Mouse (Mus musculus) hindbrain, postnatal 0 days (tissue): Measurements from ENCODE around the gene Gatad2b. TPM values are rescaled to one million over a fixed set of nuclear protein-coding genes. Genes with fewer than 3 reads are reported as not detected.

Experiments used
- ATAC-seq: fragments of 200-750 bp; cut with Nextera tagmentation; 2 replicates; pipeline ENCODE4 v1.8.0; 2017; ENCODE audit warnings: mild to moderate bottlenecking, moderate TSS enrichment, moderate library complexity
- DNase-seq: peaks from one replicate; pipeline ENCODE4 v3.0.0-alpha.2; 2015; ENCODE audit warnings: low spot score
- H3K27ac ChIP-seq: fragments of 300-500 bp; sonication (generic); 2 replicates; pipeline ENCODE4 v1.5.1; 2014; ENCODE audit warnings: mild to moderate bottlenecking
- H3K27me3 ChIP-seq: fragments of 300-500 bp; sonication (generic); 2 replicates; pipeline ENCODE4 v1.6.1; 2014; ENCODE audit warnings: low read length, mixed read lengths; ENCODE audit not compliant: insufficient read depth
- H3K36me3 ChIP-seq: fragments of 300-500 bp; sonication (generic); 2 replicates; pipeline ENCODE4 v1.6.1; 2014; ENCODE audit warnings: low read length, mixed read lengths; ENCODE audit not compliant: insufficient read depth
- H3K4me1 ChIP-seq: fragments of 300-500 bp; sonication (generic); 2 replicates; pipeline ENCODE4 v1.6.1; 2014; ENCODE audit warnings: antibody characterized with exemption, low read length, mixed read lengths; ENCODE audit not compliant: insufficient read depth
- H3K4me2 ChIP-seq: fragments of 300-500 bp; sonication (generic); 2 replicates; pipeline ENCODE4 v1.6.1; 2014; ENCODE audit warnings: low read depth, mild to moderate bottlenecking, low read length, moderate library complexity, mixed read lengths
- H3K4me3 ChIP-seq: fragments of 300-500 bp; sonication (generic); 2 replicates; pipeline ENCODE4 v1.5.1; 2014; ENCODE audit warnings: low read length
- H3K9ac ChIP-seq: fragments of 300-500 bp; sonication (generic); replicated peaks from 2 replicates; pipeline ENCODE4 v1.6.1; 2014; ENCODE audit warnings: mild to moderate bottlenecking, low read length, moderate library complexity, mixed read lengths
- H3K9me3 ChIP-seq: fragments of 300-500 bp; sonication (generic); 2 replicates; pipeline ENCODE4 v1.6.1; 2016; ENCODE audit warnings: low read length, mixed read lengths
- CTCF ChIP-seq: IDR thresholded peaks from 2 replicates; pipeline ENCODE4 v1.5.1; 2016; ENCODE audit warnings: antibody characterized with exemption, control low read depth, low read depth
- WGBS: fragments of 180-500 bp; shearing (Covaris S2); extraction: QIAGEN DNeasy Blood & Tissue Kit; methylation state at CpG from one replicate; pipeline ENCODE4 v1.1.7; 2014; 5-methylcytosine and 5-hydroxymethylcytosine counted together
- polyA plus RNA-seq: library from polyadenylated mRNA; unstranded; fragments of >200 nt; fragmentation: Nextera tagmentation; extraction: Ambion mirVana; gene quantifications from 2 replicates; pipeline ENCODE4 v1.2.1, GENCODE M21; 2015
- total RNA-seq: library from RNA; depleted of rRNA; stranded (reverse); fragments of >200 nt; gene quantifications from 2 replicates; pipeline ENCODE4 v1.2.3, GENCODE M21; 2014

Gene Gatad2b
- total and polyA plus RNA-seq, 2 experiments from 2014 or later, result 14.2 to 31.5 TPM

GRCm38 (mm10) chr3:90388192-90388591, 95.2 kb downstream of the Gatad2b start:
- H3K27ac ChIP-seq, result peak overlapping the region; percentile 95
- H3K4me1 ChIP-seq, result peaks cover 23% of the 10 kb centered on the region
- 53% methylated on average over 4 of the region's 4 CpGs for WGBS
- H3K36me3 ChIP-seq, result peaks cover 27% of the 10 kb centered on the region
- H3K9ac ChIP-seq, result peak overlapping the region; percentile 92; the same call in 1 of the 2 replicates
- DNase-seq (no peak), ATAC-seq (no peak)
- no peaks in the 10 kb centered on the region for H3K27me3 ChIP-seq
- no peak for TF ChIP-seq CTCF
- no peaks in the 10 kb centered on the region for H3K9me3 ChIP-seq
- peak overlapping the region; percentile 71 for H3K4me3 ChIP-seq
- H3K4me2 ChIP-seq, result peak overlapping the region; percentile 90

- H3K4me2 ChIP-seq, result peak overlapping the region; percentile 90
- TF ChIP-seq CTCF, result peak; percentile 61
- H3K9ac ChIP-seq, result peak overlapping the region; percentile 92
- peak overlapping the region; percentile 95 for H3K27ac ChIP-seq
- peak; percentile 78 for ATAC-seq
- WGBS, result 5% methylated on average over 53 of the region's 53 CpGs
- peak; percentile 80 for DNase-seq
- peaks cover 23% of the 10 kb centered on the region; the same call in 1 of the 2 replicates for H3K4me1 ChIP-seq
- peak overlapping the region; percentile 71 for H3K4me3 ChIP-seq
- H3K27me3 ChIP-seq, result no peaks in the 10 kb centered on the region
- H3K36me3 ChIP-seq, result peaks cover 34% of the 10 kb centered on the region
- H3K9me3 ChIP-seq, result no peaks in the 10 kb centered on the region
These were observed 95.9 kb downstream of the Gatad2b start for GRCm38 (mm10) chr3:90388726-90389510.

GRCm38 (mm10) chr3:90389511-90390490, 96.8 kb downstream of the Gatad2b start, which contains the start of gene Slc27a3:
Gene Slc27a3 (minus strand): TSS chr3:90389938.
- under 1% methylated on average over 51 of the region's 55 CpGs for WGBS
- peaks cover 42% of the 10 kb centered on the region for H3K36me3 ChIP-seq
- H3K27ac ChIP-seq, result peak within 1 kb of the TSS; percentile 95

GRCm38 (mm10) chr3:90391004-90391403, 98.0 kb downstream of the Gatad2b start:
- Histone ChIP-seq H3K4me2 (no peak overlapping the region), H3K27ac (no peak overlapping the region), H3K9ac (no peak overlapping the region), H3K27me3 (no peaks in the 10 kb centered on the region), H3K9me3 (no peaks in the 10 kb centered on the region), H3K36me3 (peaks cover 41% of the 10 kb centered on the region), H3K4me1 (peaks cover 23% of the 10 kb centered on the region; the same call in 1 of the 2 replicates), H3K4me3 (no peak overlapping the region)
- no peak for TF ChIP-seq CTCF
- no peak for DNase-seq
- ATAC-seq, result no peak
- WGBS, result 62% methylated on average over 4 of the region's 4 CpGs

More at GRCm38 (mm10) chr3:90389511-90390490, 96.8 kb downstream of the Gatad2b start, which contains the start of gene Slc27a3:
- 0 out of 2 replicates have a peak, but pooled peaks have one; percentile 6 for TF ChIP-seq CTCF
- no peaks in the 10 kb centered on the region for H3K9me3 ChIP-seq
- H3K4me2 ChIP-seq, result peak within 1 kb of the TSS; percentile 90
- ATAC-seq (peak; percentile 71), DNase-seq (peak; percentile 75)
- peaks cover 23% of the 10 kb centered on the region; the same call in 1 of the 2 replicates for H3K4me1 ChIP-seq
- H3K4me3 ChIP-seq, result peak within 1 kb of the TSS; percentile 71
- no peaks in the 10 kb centered on the region for H3K27me3 ChIP-seq
- peak within 1 kb of the TSS; percentile 92 for H3K9ac ChIP-seq

DNA sequence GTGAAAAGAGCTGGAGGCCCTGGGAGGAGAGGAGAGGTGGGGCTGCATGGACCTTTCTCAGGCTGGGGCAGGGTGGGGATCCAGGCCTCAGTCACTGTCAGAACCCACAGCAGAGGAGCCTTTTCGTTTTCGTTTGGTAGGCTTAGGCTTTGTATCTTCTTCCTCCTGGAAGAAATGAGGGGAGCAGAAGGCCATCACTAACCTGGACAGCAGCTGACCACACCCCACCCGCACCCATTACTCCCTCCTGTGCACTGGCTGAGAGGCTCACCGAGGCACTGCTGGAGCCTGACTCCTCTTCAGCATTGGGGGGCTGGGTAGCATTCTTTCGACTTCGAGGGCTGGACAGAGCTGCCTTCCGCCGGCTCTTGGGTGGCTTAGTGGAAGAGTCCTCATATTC, 99.0 kb downstream of the Gatad2b start:
- H3K9ac ChIP-seq, result 0 out of 2 replicates have a peak overlapping the region, but pooled peaks have one; percentile 1
- H3K36me3 ChIP-seq, result peaks cover 50% of the 10 kb centered on the region
- peaks cover 22% of the 10 kb centered on the region; the same call in 1 of the 2 replicates for H3K4me1 ChIP-seq
- 88% methylated on average over 8 of the region's 8 CpGs for WGBS
- TF ChIP-seq CTCF, result no peak
- DNase-seq (no peak), ATAC-seq (no peak)
- H3K9me3 ChIP-seq, result no peaks in the 10 kb centered on the region
- no peak overlapping the region for H3K4me2 ChIP-seq
- no peak overlapping the region for H3K4me3 ChIP-seq
- no peak overlapping the region for H3K27ac ChIP-seq
- no peaks in the 10 kb centered on the region for H3K27me3 ChIP-seq

GRCm38 (mm10) chr3:90392661-90393060, 99.7 kb downstream of the Gatad2b start:
- no peak overlapping the region for H3K4me2 ChIP-seq
- H3K4me1 ChIP-seq, result peaks cover 15% of the 10 kb centered on the region; the same call in 1 of the 2 replicates
- H3K27me3 ChIP-seq, result no peaks in the 10 kb centered on the region
- WGBS, result 81% methylated on average over 3 of the region's 3 CpGs
- TF ChIP-seq CTCF, result no peak
- ATAC-seq (no peak), DNase-seq (no peak)
- H3K27ac ChIP-seq, result no peak overlapping the region
- no peaks in the 10 kb centered on the region for H3K9me3 ChIP-seq
- no peak overlapping the region for H3K4me3 ChIP-seq
- H3K9ac ChIP-seq, result no peak overlapping the region
- H3K36me3 ChIP-seq, result peaks cover 53% of the 10 kb centered on the region
